Mouse (Mus musculus) heart, postnatal 0 days (tissue): ENCODE results near the gene Acot7.

ENCODE experiments used
- CTCF ChIP-seq: IDR thresholded peaks from 2 replicates; pipeline ENCODE4 v1.5.1; 2016; ENCODE audit warnings: antibody characterized with exemption, control low read depth, low read depth
- EP300 ChIP-seq: IDR thresholded peaks from 2 replicates; pipeline ENCODE4 v1.6.1; 2016; ENCODE audit warnings: antibody characterized with exemption, low read depth

- no peak for TF ChIP-seq CTCF
- no peak for TF ChIP-seq EP300
Observed at GRCm38 (mm10) chr4:152169103-152169502, 8.8 kb upstream of the Acot7 start.
